Mouse (Mus musculus): ENCODE measurements at regions not wholly inside any gene's neighbourhood (a gene's known extent, or its start where the extent isn't known, plus 50 kb on each side); places are given as distances from the start of the nearest gene placed in this dataset.

GRCm38 (mm10) chr3:58153141-58153540, 261.4 kb upstream of the Tsc22d2 start:
- no peak overlapping the region for H3K4me3 ChIP-seq (replicated peaks)
- no peaks in the 10 kb centered on the region for H3K27me3 ChIP-seq (ENCODE audit: control insufficient read depth)
- no peaks in the 10 kb centered on the region for H3K4me1 ChIP-seq (ENCODE audit: control insufficient read depth)
- TF ChIP-seq TAL1 (IDR thresholded peaks at IDR 0.05; ENCODE audit: low read length) (no peak), GATA1 (IDR thresholded peaks at IDR 0.05; ENCODE audit: low read length) (no peak)
- no peaks in the 10 kb centered on the region for H3K36me3 ChIP-seq (ENCODE audit: control insufficient read depth)
- no peaks in the 10 kb centered on the region for H3K9me3 ChIP-seq (ENCODE audit: control insufficient read depth, low read length)

GRCm38 (mm10) chr3:58153874-58154756, 260.4 kb upstream of the Tsc22d2 start:
- no peaks in the 10 kb centered on the region for H3K27me3 ChIP-seq (ENCODE audit: control insufficient read depth)
- no peaks in the 10 kb centered on the region for H3K36me3 ChIP-seq (ENCODE audit: control insufficient read depth)
- no peaks in the 10 kb centered on the region for H3K9me3 ChIP-seq (ENCODE audit: control insufficient read depth, low read length)
- H3K4me3 ChIP-seq (replicated peaks): no peak overlapping the region
- H3K4me1 ChIP-seq (ENCODE audit: control insufficient read depth): no peaks in the 10 kb centered on the region
- TF ChIP-seq GATA1 (IDR thresholded peaks at IDR 0.05; ENCODE audit: low read length) (no peak), TAL1 (IDR thresholded peaks at IDR 0.05; ENCODE audit: low read length) (no peak)

- Histone ChIP-seq H3K27me3 (ENCODE audit: control insufficient read depth) (no peaks in the 10 kb centered on the region), H3K9me3 (ENCODE audit: control insufficient read depth, low read length) (no peaks in the 10 kb centered on the region), H3K4me3 (replicated peaks) (no peak overlapping the region), H3K4me1 (ENCODE audit: control insufficient read depth) (no peaks in the 10 kb centered on the region), H3K36me3 (ENCODE audit: control insufficient read depth) (no peaks in the 10 kb centered on the region)
- TF ChIP-seq GATA1 (IDR thresholded peaks at IDR 0.05; ENCODE audit: low read length) (no peak), TAL1 (IDR thresholded peaks at IDR 0.05; ENCODE audit: low read length) (no peak)
Measured at GRCm38 (mm10) chr3:58159384-58159783, 255.1 kb upstream of the Tsc22d2 start.

GRCm38 (mm10) chr3:58162238-58162637, 252.3 kb upstream of the Tsc22d2 start:
- Histone ChIP-seq H3K4me1 (ENCODE audit: control insufficient read depth) (no peaks in the 10 kb centered on the region), H3K27me3 (ENCODE audit: control insufficient read depth) (no peaks in the 10 kb centered on the region), H3K36me3 (ENCODE audit: control insufficient read depth) (no peaks in the 10 kb centered on the region), H3K4me3 (replicated peaks) (no peak overlapping the region), H3K9me3 (ENCODE audit: control insufficient read depth, low read length) (no peaks in the 10 kb centered on the region)
- no peak for TF ChIP-seq GATA1 (IDR thresholded peaks at IDR 0.05; ENCODE audit: low read length)
- no peak for TF ChIP-seq TAL1 (IDR thresholded peaks at IDR 0.05; ENCODE audit: low read length)

- Histone ChIP-seq H3K27me3 (ENCODE audit: control insufficient read depth) (no peaks in the 10 kb centered on the region), H3K4me1 (ENCODE audit: control insufficient read depth) (no peaks in the 10 kb centered on the region), H3K4me3 (replicated peaks) (no peak overlapping the region), H3K9me3 (ENCODE audit: control insufficient read depth, low read length) (no peaks in the 10 kb centered on the region), H3K36me3 (ENCODE audit: control insufficient read depth) (no peaks in the 10 kb centered on the region)
- no peak for TF ChIP-seq GATA1 (IDR thresholded peaks at IDR 0.05; ENCODE audit: low read length)
- no peak for TF ChIP-seq TAL1 (IDR thresholded peaks at IDR 0.05; ENCODE audit: low read length)
Measured at GRCm38 (mm10) chr3:58163806-58164205, 250.7 kb upstream of the Tsc22d2 start.

- Histone ChIP-seq H3K9me3 (ENCODE audit: control insufficient read depth, low read length) (no peaks in the 10 kb centered on the region), H3K4me1 (ENCODE audit: control insufficient read depth) (no peaks in the 10 kb centered on the region), H3K4me3 (replicated peaks) (no peak overlapping the region), H3K36me3 (ENCODE audit: control insufficient read depth) (no peaks in the 10 kb centered on the region), H3K27me3 (ENCODE audit: control insufficient read depth) (no peaks in the 10 kb centered on the region)
- no peak for TF ChIP-seq GATA1 (IDR thresholded peaks at IDR 0.05; ENCODE audit: low read length)
- TF ChIP-seq TAL1 (IDR thresholded peaks at IDR 0.05; ENCODE audit: low read length): no peak
Measured at GRCm38 (mm10) chr3:58166628-58167027, 247.9 kb upstream of the Tsc22d2 start.

- no peak overlapping the region for H3K4me3 ChIP-seq (replicated peaks)
- TF ChIP-seq TAL1 (IDR thresholded peaks at IDR 0.05; ENCODE audit: low read length) (no peak), GATA1 (IDR thresholded peaks at IDR 0.05; ENCODE audit: low read length) (no peak)
- no peaks in the 10 kb centered on the region for H3K36me3 ChIP-seq (ENCODE audit: control insufficient read depth)
- H3K4me1 ChIP-seq (ENCODE audit: control insufficient read depth): no peaks in the 10 kb centered on the region
- no peaks in the 10 kb centered on the region for H3K9me3 ChIP-seq (ENCODE audit: control insufficient read depth, low read length)
- H3K27me3 ChIP-seq (ENCODE audit: control insufficient read depth): no peaks in the 10 kb centered on the region
Measured at GRCm38 (mm10) chr3:58167121-58167520, 247.4 kb upstream of the Tsc22d2 start.

- H3K27me3 ChIP-seq (ENCODE audit: control insufficient read depth): no peaks in the 10 kb centered on the region
- H3K4me3 ChIP-seq (replicated peaks): no peak overlapping the region
- TF ChIP-seq TAL1 (IDR thresholded peaks at IDR 0.05; ENCODE audit: low read length): no peak
- no peaks in the 10 kb centered on the region for H3K4me1 ChIP-seq (ENCODE audit: control insufficient read depth)
- no peaks in the 10 kb centered on the region for H3K36me3 ChIP-seq (ENCODE audit: control insufficient read depth)
- no peaks in the 10 kb centered on the region for H3K9me3 ChIP-seq (ENCODE audit: control insufficient read depth, low read length)
Measured at GRCm38 (mm10) chr3:58167761-58168290, 246.7 kb upstream of the Tsc22d2 start.

GRCm38 (mm10) chr3:58168522-58169185, 245.9 kb upstream of the Tsc22d2 start:
- Histone ChIP-seq H3K27me3 (ENCODE audit: control insufficient read depth) (no peaks in the 10 kb centered on the region), H3K4me3 (replicated peaks) (no peak overlapping the region)
- TF ChIP-seq GATA1 (IDR thresholded peaks at IDR 0.05; ENCODE audit: low read length): no peak
- TF ChIP-seq TAL1 (IDR thresholded peaks at IDR 0.05; ENCODE audit: low read length): no peak

More at GRCm38 (mm10) chr3:58168522-58169185, 245.9 kb upstream of the Tsc22d2 start:
- H3K36me3 ChIP-seq (ENCODE audit: control insufficient read depth): no peaks in the 10 kb centered on the region
- no peaks in the 10 kb centered on the region for H3K9me3 ChIP-seq (ENCODE audit: control insufficient read depth, low read length)
- H3K4me1 ChIP-seq (ENCODE audit: control insufficient read depth): no peaks in the 10 kb centered on the region

Measured in erythroblast, embryonic 14.5 days (primary cell).